Mouse (Mus musculus): ENCODE data around the gene Pycr2.
"Not testable (repeated sequence)": the region's sequence is repeated elsewhere in the genome, so short reads cannot be mapped to it uniquely, and the experiment has no call there.

Pycr2 gene

DNA sequence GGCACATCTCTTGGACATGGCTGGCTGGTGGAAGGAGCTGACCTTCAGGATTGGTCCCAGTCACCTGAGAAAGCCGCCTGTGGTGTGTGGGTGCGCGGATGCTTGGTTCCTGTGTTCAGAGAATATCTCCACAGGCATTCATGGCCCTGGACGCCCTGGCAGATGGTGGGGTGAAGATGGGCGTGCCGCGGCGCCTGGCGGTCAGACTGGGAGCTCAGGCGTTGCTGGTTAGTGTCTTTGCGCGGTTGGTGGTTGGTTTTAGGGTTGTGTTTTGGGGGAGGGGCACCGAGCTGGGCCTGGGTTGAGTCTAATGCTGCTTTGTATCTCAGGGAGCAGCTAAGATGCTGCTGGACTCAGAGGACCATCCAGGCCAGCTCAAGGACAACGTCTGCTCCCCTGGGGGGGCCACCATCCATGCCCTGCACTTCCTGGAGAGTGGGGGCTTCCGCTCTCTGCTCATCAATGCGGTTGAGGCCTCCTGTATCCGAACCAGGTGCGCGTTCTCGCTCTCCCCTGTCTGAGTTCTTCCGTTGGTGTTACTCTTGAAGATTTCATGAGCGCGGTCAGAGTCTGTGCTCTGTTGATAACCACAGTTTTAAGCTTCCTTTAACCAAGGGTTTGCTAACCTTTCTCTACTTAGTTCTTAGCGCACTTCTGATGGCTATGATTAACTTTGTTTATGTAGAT is 2.5 kb downstream of the Pycr2 start:
- DNase-seq: peak; percentile 40 to 65

- no peak for DNase-seq
Observed at GRCm38 (mm10) chr1:180911138-180911537, 7.0 kb downstream of the Pycr2 start.

DNA sequence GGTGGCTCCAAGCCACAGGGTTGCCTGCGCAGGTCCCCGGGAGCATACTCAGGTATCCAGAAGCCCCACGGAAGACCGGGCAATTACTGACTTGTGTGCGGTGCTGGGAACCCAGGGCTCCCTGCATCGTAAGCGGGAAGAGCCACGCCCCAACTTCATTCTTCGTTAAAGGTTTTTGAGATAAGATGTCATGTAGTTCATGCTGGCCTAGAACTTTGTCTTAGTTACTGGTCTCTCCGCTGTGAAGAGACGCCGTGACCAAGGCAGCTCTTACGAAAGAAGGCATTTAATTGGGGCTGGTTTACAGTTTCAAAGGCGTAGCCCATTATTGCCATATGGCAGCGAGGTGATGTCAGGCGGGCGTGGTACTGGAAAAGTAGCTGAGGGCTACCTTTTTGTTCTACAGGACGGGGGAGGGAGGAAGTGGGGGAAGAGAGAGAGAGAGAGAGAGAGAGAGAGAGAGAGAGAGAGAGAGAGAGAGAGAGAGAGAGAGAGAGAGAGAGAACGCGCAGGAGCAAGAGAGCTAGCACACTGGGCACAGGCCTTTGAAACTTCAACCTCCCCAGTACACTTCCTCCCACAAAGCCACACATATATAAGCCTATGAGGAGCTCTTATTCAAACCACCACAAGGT is 7.7 kb downstream of the Pycr2 start:
- peak; percentile 39 to 55 for DNase-seq

DNA sequence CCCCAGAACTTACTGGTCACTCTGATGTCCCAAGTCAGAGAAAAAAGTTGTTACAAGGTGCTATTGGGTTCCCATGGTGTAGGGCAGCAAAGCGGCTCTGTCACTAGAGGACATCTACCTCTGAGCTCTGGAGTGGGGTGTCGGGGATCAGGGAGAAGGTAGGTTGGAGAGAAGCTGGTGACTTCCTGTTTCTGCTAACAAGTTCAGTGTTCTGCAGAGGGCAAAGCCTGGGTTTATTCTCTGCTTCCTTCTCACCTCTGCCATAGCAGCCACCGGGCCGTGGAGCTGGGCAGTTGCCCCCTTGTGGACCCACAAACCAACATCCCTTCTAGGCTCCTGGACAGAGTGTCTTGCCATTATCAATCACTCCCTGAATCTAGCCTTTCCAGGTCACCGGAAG is 8.7 kb downstream of the Pycr2 start:
- DNase-seq: peak; percentile 29 to 41

GRCm38 (mm10) chr1:180913797-180914196 is 9.7 kb downstream of the Pycr2 start:
- DNase-seq: no peak

GRCm38 (mm10) chr1:180916425-180916824 is 12.3 kb downstream of the Pycr2 start:
- no peak for DNase-seq

- no peak for DNase-seq
Observed at GRCm38 (mm10) chr1:180917053-180917452, 13.0 kb downstream of the Pycr2 start.

DNA sequence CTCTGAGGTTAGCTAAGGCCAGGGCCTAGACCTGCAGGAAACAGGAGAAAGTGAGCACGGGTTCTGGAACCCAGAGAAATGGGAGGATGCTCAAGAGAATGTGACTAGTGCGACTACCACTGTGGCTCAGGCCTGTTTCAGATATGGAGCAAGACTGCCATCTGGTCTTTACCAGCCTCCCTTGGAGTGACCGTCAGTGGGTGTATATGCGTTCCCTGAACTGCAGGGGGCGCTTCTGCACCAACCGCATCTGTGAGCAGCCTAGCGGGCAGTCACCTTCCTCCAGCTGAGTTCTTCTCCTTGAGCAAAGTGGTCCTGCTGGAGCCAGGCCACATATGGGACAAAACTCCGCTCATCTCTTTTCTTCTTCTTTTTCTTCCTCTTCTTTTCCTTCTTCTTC is 15.6 kb downstream of the Pycr2 start:
- DNase-seq: no peak

DNA sequence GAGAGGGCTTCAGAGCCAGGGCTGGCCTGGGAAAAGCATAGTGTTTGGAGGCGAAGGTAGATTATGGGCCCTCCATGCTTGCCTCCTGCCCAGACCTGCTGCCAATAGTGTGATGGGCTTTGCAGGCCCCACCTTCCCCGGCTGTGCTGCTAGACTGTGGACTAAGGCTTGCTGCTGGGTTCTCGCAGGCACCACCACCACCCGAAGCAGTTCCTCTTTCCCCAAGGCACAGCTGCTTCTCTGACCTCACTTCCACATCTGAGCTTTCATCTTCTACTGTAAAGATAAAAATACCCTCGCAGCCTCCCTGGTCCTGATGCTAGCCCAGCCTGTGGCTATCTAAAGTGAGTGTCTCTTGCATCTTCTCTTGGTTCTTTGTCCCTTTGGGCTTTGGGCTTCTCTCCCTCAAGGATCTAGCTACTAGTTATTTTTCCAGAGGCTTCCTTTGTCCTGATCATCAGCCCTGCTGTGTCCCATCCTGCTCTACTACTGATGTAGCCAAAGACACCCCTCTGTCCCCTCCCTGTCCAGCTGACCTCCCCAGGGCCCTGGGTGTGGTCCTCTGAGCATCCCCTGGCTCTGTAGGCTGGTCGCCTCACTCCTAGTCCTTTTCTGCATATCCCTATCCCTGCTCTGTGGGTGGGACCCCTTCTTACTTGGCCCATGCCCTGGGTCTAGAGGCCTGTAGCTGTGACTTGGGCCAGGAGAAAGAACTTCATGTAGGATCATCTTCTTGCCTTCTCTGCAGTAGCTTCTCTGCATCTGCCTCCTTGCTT is 18.4 kb downstream of the Pycr2 start:
- peak in 1 of 2 experiments; percentile 51 for DNase-seq

DNA sequence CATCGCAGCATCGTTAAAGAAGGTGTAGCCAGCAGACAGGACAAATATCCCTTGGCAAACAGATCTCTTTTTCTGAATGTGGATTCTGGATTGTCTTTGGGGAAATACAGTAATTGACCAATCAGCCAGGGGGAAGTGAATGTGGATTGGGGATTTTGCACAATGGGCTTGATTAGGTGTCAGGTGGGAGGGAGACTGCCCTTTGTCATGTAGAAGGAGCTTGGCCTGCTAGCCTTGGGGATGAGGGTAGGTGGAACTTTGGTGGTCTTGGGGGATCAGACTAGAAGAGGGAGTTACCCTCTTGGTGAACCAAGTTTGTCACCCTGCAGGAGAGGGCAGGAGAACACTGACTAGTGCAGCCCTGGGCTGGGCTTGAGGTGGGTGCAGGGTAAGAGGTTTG is 20.6 kb downstream of the Pycr2 start:
- DNase-seq: no peak

- no peak for DNase-seq
Observed at GRCm38 (mm10) chr1:180926286-180926685, 22.2 kb downstream of the Pycr2 start.

DNA sequence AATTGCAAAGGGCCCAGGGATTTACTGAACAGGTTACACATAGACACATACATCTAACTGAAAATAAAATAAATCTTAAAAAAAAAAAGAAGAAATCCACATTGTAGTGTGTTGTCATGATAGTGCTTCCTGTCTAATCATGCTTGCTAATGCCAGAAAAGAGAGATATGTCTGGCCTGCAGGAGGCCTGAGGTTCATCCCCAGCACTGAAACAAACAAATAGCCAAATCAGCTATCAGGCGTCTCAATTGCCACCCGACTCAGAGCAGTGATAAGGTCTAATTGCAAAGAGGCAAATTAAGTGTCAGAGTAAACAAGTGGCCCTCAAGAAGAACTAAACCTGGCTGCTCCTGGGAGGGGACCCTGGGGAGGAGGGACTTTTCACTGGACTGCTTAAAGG is 25.5 kb downstream of the Pycr2 start:
- no peak for DNase-seq

DNA sequence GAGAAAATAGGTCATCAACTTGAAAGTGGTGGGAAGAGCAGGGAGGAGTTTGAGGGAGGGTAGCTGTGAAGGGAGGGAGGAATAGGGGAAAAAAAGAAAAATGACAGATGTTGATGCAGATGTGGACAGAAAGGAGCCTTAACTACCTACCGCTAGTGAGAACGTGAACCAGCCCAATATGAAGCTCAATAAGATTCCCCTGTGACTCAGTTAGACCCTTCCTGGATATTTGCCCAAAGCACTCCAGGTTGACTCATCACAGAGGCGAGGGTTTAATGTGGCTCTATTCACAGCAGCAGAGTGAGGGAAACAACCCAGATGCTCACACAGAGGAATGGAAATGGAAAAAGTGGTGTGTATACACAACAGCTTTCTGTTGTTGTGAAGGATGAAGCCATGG is 27.0 kb downstream of the Pycr2 start:
- DNase-seq: no peak

DNA sequence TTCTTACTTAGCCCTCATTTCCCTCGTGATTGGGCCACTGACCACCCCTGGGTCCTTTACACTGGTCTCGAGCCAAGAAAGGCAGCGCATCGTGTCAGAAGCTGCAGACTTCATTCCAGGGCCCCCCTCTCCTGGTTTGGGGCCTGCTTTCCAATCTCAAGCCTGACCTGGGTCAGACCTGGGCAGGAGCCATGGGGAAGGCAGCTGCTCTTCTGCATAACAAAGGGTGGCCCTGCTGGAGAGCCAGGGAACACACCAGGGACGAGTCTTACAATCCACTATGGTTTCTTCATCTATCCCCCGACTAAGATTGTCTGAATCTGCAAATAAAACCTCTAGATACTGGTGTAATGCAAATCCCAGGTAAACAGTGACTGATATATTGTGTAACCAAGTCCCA is 29.6 kb downstream of the Pycr2 start:
- DNase-seq: no peak

DNA sequence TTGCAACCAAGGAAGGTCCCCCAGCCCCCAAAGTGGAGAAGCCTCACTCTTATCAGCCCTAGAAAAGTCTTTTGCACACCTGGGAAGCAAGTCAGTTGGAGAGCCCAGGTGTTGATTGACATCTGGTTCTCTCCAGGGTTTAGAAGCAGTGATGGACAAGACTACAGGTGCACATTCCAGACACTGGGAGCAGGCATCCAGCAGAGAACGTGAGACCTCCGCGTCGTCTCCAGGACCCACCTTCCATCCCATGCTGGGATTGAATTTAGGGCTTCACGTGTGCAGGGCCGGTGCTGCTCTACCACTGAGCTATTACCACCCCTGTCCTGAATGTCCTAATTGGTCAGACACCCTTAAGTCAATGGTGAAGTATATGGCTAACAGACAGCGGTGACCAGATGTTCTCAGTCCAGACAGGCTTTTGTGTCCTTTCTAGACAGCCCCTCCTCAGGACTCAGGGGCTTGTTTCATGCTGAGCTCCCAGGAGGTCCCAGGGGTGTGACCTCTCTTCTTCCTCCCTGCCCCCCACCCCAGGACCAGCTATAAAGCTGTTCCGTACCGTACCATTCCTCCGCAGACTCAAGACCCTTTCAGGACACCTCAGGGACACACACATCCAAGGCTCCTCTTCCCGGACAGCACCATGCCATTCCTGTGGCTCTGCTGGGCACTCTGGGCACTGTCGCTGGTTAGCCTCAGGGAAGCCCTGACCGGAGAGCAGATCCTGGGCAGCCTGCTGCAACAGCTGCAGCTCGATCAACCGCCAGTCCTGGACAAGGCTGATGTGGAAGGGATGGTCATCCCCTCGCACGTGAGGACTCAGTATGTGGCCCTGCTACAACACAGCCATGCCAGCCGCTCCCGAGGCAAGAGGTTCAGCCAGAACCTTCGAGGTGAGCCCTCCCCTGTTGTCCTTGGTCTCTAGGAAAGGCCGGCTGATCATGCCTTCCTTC is 30.6 kb downstream of the Pycr2 start, which contains the start of gene Lefty1:
Gene Lefty1 (plus strand): TSS at position 556 of the 953 bp plus-strand sequence.
- DNase-seq: no peak

DNA sequence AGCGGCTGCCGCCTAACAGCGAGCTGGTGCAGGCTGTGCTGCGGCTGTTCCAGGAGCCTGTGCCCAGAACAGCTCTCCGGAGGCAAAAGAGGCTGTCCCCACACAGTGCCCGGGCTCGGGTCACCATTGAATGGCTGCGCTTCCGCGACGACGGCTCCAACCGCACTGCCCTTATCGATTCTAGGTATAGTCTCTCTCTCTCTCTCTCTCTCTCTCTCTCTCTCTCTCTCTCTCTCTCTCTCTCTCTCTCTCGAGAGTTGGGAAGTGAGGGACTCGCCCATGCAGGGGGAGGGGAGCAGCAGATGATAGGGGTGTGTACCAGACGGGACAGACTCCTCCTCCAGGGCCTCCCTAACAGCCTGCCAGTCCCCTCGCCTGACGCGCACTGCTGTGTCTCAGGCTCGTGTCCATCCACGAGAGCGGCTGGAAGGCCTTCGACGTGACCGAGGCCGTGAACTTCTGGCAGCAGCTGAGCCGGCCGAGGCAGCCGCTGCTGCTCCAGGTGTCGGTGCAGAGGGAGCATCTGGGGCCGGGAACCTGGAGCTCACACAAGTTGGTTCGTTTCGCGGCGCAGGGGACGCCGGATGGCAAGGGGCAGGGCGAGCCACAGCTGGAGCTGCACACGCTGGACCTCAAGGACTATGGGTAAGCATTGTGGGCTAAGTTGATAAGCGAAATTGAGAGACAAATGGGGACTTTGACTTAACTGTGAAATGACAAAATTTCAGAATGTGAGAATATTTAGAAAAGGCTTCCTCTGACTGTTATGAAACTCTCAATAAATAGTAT is 32.7 kb downstream of the Pycr2 start:
- DNase-seq: not testable (repeated sequence)

DNA sequence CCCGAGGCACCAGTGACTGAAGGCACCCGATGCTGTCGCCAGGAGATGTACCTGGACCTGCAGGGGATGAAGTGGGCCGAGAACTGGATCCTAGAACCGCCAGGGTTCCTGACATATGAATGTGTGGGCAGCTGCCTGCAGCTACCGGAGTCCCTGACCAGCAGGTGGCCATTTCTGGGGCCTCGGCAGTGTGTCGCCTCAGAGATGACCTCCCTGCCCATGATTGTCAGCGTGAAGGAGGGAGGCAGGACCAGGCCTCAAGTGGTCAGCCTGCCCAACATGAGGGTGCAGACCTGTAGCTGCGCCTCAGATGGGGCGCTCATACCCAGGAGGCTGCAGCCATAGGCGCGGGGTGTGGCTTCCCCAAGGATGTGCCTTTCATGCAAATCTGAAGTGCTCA is 33.5 kb downstream of the Pycr2 start:
- not testable (repeated sequence) for DNase-seq

GRCm38 (mm10) chr1:180938781-180939180 is 34.7 kb downstream of the Pycr2 start:
- DNase-seq: not testable (repeated sequence)

DNA sequence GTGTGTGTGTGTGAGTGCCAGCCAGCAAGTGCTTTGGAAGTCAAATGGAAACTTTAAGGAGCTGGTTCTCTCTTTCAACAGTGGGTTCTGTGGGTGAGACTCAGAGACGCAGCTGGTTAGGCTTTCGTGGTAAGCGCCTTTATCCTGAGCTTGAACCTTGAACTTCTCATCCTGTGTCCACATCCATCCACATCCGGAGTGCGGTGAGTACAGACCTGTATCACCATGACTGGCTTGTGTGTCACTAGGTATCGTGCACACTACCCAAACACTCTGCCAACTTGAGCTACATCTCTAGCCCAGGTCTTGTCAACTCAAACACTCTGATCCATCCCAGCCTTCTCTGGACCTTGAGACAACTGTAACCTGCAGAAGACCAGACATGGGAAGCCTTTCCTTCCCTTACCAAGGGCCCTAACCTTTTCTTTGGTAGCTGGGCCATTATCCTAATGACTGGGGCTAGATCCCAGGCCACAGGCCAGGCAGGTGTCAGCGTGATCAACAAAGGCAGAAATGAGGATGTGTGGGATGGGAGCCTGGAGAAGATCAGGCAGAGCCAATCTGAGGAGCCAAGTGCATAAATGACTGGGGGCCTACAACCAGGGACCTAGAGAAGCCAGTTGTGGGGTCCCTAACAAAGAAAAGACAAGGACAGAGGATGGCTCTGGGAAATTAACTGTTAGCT is 36.8 kb downstream of the Pycr2 start:
- DNase-seq: no peak

GRCm38 (mm10) chr1:180941726-180942125 is 37.6 kb downstream of the Pycr2 start:
- peak in 1 of 2 experiments; percentile 19 for DNase-seq
